Mouse (Mus musculus) splenic B cell, adult 2 months (primary cell): ENCODE data around the gene Grid2.

ENCODE experiments used
- DNase-seq: peaks from one replicate; pipeline ENCODE4 v3.0.0-alpha.2; 2011; ENCODE audit warnings: low read depth, low spot score
- H3K27me3 ChIP-seq: 2 replicates; pipeline ENCODE4 v1.6.1; 2012; ENCODE audit warnings: mild to moderate bottlenecking, low read length, moderate library complexity, mixed read lengths; ENCODE audit not compliant: control insufficient read depth, poor library complexity, insufficient read depth, severe bottlenecking
- H3K36me3 ChIP-seq: 2 replicates; pipeline ENCODE4 v1.6.1; 2012; ENCODE audit warnings: mild to moderate bottlenecking, low read length, moderate library complexity, mixed read lengths; ENCODE audit not compliant: control insufficient read depth, poor library complexity, insufficient read depth, severe bottlenecking

The Grid2 gene

GRCm38 (mm10) chr6:64264224-64264623 lies 1008.5 kb downstream of the Grid2 start:
- Histone ChIP-seq H3K36me3 (no peaks in the 10 kb centered on the region), H3K27me3 (no peaks in the 10 kb centered on the region)
- DNase-seq = no peak

- DNase-seq = no peak
- Histone ChIP-seq H3K27me3 (no peaks in the 10 kb centered on the region), H3K36me3 (no peaks in the 10 kb centered on the region)
Observed at GRCm38 (mm10) chr6:64274319-64275114, 1018.8 kb downstream of the Grid2 start.

- no peaks in the 10 kb centered on the region for H3K27me3 ChIP-seq
- no peak for DNase-seq
- no peaks in the 10 kb centered on the region for H3K36me3 ChIP-seq
Observed at GRCm38 (mm10) chr6:64279927-64280326, 1024.3 kb downstream of the Grid2 start.

- H3K27me3 ChIP-seq = no peaks in the 10 kb centered on the region
- DNase-seq = no peak
- H3K36me3 ChIP-seq = no peaks in the 10 kb centered on the region
Observed at GRCm38 (mm10) chr6:64293761-64294160, 1038.1 kb downstream of the Grid2 start.

GRCm38 (mm10) chr6:64297633-64298032 lies 1042.0 kb downstream of the Grid2 start:
- no peaks in the 10 kb centered on the region for H3K36me3 ChIP-seq
- no peak for DNase-seq
- H3K27me3 ChIP-seq = no peaks in the 10 kb centered on the region

GRCm38 (mm10) chr6:64304709-64305476 lies 1049.2 kb downstream of the Grid2 start:
- Histone ChIP-seq H3K27me3 (no peaks in the 10 kb centered on the region), H3K36me3 (no peaks in the 10 kb centered on the region)
- no peak for DNase-seq

- Histone ChIP-seq H3K27me3 (no peaks in the 10 kb centered on the region), H3K36me3 (no peaks in the 10 kb centered on the region)
- no peak for DNase-seq
Observed at GRCm38 (mm10) chr6:64308631-64309030, 1053.0 kb downstream of the Grid2 start.

GRCm38 (mm10) chr6:64313132-64313531 lies 1057.5 kb downstream of the Grid2 start:
- H3K36me3 ChIP-seq = no peaks in the 10 kb centered on the region
- H3K27me3 ChIP-seq = no peaks in the 10 kb centered on the region
- no peak for DNase-seq

- no peaks in the 10 kb centered on the region for H3K36me3 ChIP-seq
- H3K27me3 ChIP-seq = no peaks in the 10 kb centered on the region
- no peak for DNase-seq
Observed at GRCm38 (mm10) chr6:64326936-64327335, 1071.3 kb downstream of the Grid2 start.

- H3K27me3 ChIP-seq = no peaks in the 10 kb centered on the region
- H3K36me3 ChIP-seq = no peaks in the 10 kb centered on the region
- DNase-seq = no peak
Observed at GRCm38 (mm10) chr6:64327876-64328275, 1072.2 kb downstream of the Grid2 start.

- no peaks in the 10 kb centered on the region for H3K36me3 ChIP-seq
- H3K27me3 ChIP-seq = no peaks in the 10 kb centered on the region
- DNase-seq = no peak
Observed at GRCm38 (mm10) chr6:64398413-64399098, 1142.9 kb downstream of the Grid2 start.

GRCm38 (mm10) chr6:64427658-64428057 lies 1172.0 kb downstream of the Grid2 start:
- no peaks in the 10 kb centered on the region for H3K36me3 ChIP-seq
- H3K27me3 ChIP-seq = no peaks in the 10 kb centered on the region
- DNase-seq = no peak

GRCm38 (mm10) chr6:64428898-64429297 lies 1173.2 kb downstream of the Grid2 start:
- DNase-seq = no peak
- Histone ChIP-seq H3K27me3 (no peaks in the 10 kb centered on the region), H3K36me3 (no peaks in the 10 kb centered on the region)

GRCm38 (mm10) chr6:64448127-64448526 lies 1192.5 kb downstream of the Grid2 start:
- no peaks in the 10 kb centered on the region for H3K27me3 ChIP-seq
- H3K36me3 ChIP-seq = no peaks in the 10 kb centered on the region
- no peak for DNase-seq

GRCm38 (mm10) chr6:64448864-64449355 lies 1193.2 kb downstream of the Grid2 start:
- Histone ChIP-seq H3K36me3 (no peaks in the 10 kb centered on the region), H3K27me3 (no peaks in the 10 kb centered on the region)
- DNase-seq = no peak
